Mouse (Mus musculus): ENCODE results near the gene Mospd2. TPM values are rescaled to one million over a fixed set of nuclear protein-coding genes. Genes with fewer than 3 reads are reported as not detected.

Mospd2 gene
- 33.5 and 42.3 TPM in 2 replicates for total RNA-seq (2014; rRNA removed)
- polyA plus RNA-seq (2012; rRNA removed), result 5.5 and 7.2 TPM in 2 replicates

DNA sequence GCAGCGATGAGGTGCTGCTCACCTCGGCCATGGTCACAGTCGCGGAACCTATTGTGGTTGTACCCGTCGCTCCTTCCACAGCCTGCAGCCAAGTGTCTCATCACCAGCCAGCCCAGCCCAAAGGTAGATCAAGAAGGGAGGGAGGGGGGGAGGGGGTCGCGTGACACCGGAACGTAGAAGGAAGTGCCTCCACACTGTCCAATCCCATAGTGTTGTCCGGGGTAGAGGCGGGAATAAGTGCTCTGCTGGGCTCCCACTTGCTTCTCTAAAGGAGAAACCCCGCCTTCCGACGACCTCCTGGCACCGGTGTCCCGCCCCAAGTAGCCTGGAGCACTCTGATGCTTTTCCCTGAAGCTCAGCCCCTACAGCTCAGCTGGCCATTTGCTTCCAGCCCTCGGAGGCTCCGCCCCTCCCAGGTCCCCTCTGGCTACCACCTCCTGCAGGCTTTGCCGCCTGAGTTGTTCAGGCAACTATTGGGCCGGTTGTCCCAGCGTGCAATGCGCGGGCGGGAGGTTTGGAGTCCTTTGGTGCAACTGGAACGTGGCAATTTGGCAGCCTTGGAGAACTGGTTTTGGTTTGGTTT, at the start of gene Mospd2, which contains the start of gene Fancb:
Gene Mospd2 (minus strand): TSS at position 183 of the 583 bp plus-strand sequence.
Gene Fancb (plus strand): TSS at position 400 of the 583 bp plus-strand sequence.
- H3K27me3 ChIP-seq (ENCODE audit: control insufficient read depth, insufficient read depth, low read length), result no peaks in the 10 kb centered on the region
- peak; percentile 94 for DNase-seq (ENCODE audit: extremely low read depth, low read depth, low spot score)
- peak within 1 kb of the TSS; percentile 61 for H3K27ac ChIP-seq (replicated peaks; ENCODE audit: insufficient read depth, low read depth, low read length)
- H3K4me1 ChIP-seq (ENCODE audit: control insufficient read depth, insufficient read depth, low read length), result peaks cover 10% of the 10 kb centered on the region; the same call in 1 of the 2 replicates
- peak within 1 kb of the TSS; percentile 65 for H3K9ac ChIP-seq (ENCODE audit: low read depth, low read length)
- TF ChIP-seq POLR2A (IDR thresholded peaks at IDR 0.05; ENCODE audit: extremely low read depth, insufficient read depth, low read length) (0 out of 2 replicates have a peak, but pooled peaks have one; percentile 37), CTCF (IDR thresholded peaks at IDR 0.05; ENCODE audit: low read depth, low read length) (no peak)
- H3K4me3 ChIP-seq (ENCODE audit: insufficient read depth, low read depth, low read length), result peak within 1 kb of the TSS; percentile 69
- under 1% methylated on average over 20 of the region's 26 CpGs for WGBS
- no peaks in the 10 kb centered on the region; the same call in 1 of the 2 replicates for H3K79me2 ChIP-seq (ENCODE audit: control insufficient read depth, insufficient read depth, low read length)
- H3K36me3 ChIP-seq (ENCODE audit: control insufficient read depth, insufficient read depth, low read length), result no peaks in the 10 kb centered on the region; the same call in 1 of the 2 replicates

DNA sequence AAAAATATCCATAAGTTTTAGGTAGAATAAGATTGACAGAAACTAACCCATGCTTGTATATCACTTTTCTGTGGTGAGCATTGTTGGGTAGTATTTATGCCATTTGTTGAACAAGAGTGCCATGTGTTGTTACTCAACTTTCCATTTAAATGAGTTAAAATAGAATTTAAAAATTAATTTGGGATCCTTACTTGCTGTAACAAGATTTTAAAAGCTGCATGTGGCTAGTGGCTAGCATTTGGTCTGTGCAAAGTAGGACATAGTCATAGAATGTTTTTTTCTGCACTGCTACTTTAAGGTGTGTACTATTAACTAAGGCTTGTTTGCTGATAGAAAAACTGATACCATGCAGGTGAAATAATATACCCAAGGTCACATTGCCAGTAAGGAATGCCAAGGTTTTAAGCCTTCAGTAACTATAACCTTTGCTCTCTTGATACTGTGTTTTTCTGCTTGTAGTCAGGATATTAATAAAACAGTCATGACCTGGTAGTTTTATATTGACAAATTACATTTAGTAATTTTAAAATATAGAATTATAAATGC, 24.7 kb upstream of the Mospd2 start, which contains the start of gene Gm17604:
Gene Gm17604 (minus strand): TSS at position 51 of the 546 bp plus-strand sequence.
- Histone ChIP-seq H3K4me3 (ENCODE audit: insufficient read depth, low read depth, low read length) (no peak within 1 kb of the TSS), H3K79me2 (ENCODE audit: control insufficient read depth, insufficient read depth, low read length) (no peaks in the 10 kb centered on the region), H3K27me3 (ENCODE audit: control insufficient read depth, insufficient read depth, low read length) (no peaks in the 10 kb centered on the region), H3K4me1 (ENCODE audit: control insufficient read depth, insufficient read depth, low read length) (no peaks in the 10 kb centered on the region), H3K27ac (replicated peaks; ENCODE audit: insufficient read depth, low read depth, low read length) (no peak within 1 kb of the TSS), H3K36me3 (ENCODE audit: control insufficient read depth, insufficient read depth, low read length) (no peaks in the 10 kb centered on the region), H3K9ac (ENCODE audit: low read depth, low read length) (no peak within 1 kb of the TSS)
- TF ChIP-seq POLR2A (IDR thresholded peaks at IDR 0.05; ENCODE audit: extremely low read depth, insufficient read depth, low read length), result no peak
- no peak for TF ChIP-seq CTCF (IDR thresholded peaks at IDR 0.05; ENCODE audit: low read depth, low read length)
- peak; percentile 70 for DNase-seq (ENCODE audit: extremely low read depth, low read depth, low spot score)

DNA sequence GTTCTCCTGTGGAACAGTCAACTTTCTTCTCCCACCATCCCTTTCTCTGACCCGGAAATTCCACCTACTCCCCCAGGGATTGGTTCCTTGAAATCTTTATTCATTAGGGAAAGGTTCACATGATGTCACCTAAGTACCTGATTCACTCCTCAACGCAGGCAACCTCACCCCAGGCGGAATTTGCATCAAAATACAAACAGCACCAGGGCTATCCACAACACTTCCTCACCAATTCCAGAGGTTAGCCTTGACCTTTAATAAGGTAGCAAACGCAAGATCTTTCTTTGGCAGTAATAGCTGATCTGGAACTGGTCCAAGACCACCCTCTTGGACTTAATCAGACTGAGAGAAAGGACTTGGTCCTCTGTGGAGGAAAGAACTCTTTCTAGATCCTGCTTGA, 23.0 kb upstream of the Mospd2 start:
- DNase-seq (ENCODE audit: extremely low read depth, low read depth, low spot score), result no peak
- WGBS, result 57% methylated on average over 4 of the region's 4 CpGs
- no peak overlapping the region for H3K4me3 ChIP-seq (ENCODE audit: insufficient read depth, low read depth, low read length)
- TF ChIP-seq POLR2A (IDR thresholded peaks at IDR 0.05; ENCODE audit: extremely low read depth, insufficient read depth, low read length) (no peak), CTCF (IDR thresholded peaks at IDR 0.05; ENCODE audit: low read depth, low read length) (no peak)
- no peak overlapping the region for H3K27ac ChIP-seq (replicated peaks; ENCODE audit: insufficient read depth, low read depth, low read length)
- H3K36me3 ChIP-seq (ENCODE audit: control insufficient read depth, insufficient read depth, low read length), result no peaks in the 10 kb centered on the region
- no peaks in the 10 kb centered on the region for H3K79me2 ChIP-seq (ENCODE audit: control insufficient read depth, insufficient read depth, low read length)
- no peak overlapping the region for H3K9ac ChIP-seq (ENCODE audit: low read depth, low read length)
- H3K27me3 ChIP-seq (ENCODE audit: control insufficient read depth, insufficient read depth, low read length), result no peaks in the 10 kb centered on the region
- H3K4me1 ChIP-seq (ENCODE audit: control insufficient read depth, insufficient read depth, low read length), result no peaks in the 10 kb centered on the region

DNA sequence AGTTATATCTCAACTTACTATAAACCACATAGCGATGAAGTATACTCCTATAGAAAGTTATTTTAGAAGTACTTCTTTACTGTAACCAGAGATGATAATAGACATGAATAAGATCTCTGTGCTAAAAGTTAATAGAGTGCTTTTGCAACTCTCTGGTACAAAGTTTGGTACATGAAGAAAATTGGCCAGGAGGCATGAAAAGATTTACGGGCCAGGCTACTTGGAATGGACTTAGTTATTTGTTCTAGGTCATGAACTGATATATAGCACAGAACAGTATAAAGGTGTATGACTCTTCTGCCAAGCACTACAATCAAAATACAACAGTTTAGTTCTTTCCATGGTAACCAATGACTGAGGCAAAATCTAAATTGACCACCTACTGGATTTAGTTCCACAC, 1.3 kb downstream of the Mospd2 start:
- H3K36me3 ChIP-seq (ENCODE audit: control insufficient read depth, insufficient read depth, low read length), result no peaks in the 10 kb centered on the region; the same call in 1 of the 2 replicates
- no peak overlapping the region for H3K9ac ChIP-seq (ENCODE audit: low read depth, low read length)
- no peaks in the 10 kb centered on the region; the same call in 1 of the 2 replicates for H3K79me2 ChIP-seq (ENCODE audit: control insufficient read depth, insufficient read depth, low read length)
- TF ChIP-seq POLR2A (IDR thresholded peaks at IDR 0.05; ENCODE audit: extremely low read depth, insufficient read depth, low read length) (no peak), CTCF (IDR thresholded peaks at IDR 0.05; ENCODE audit: low read depth, low read length) (no peak)
- H3K4me3 ChIP-seq (ENCODE audit: insufficient read depth, low read depth, low read length), result no peak overlapping the region
- 55% methylated on average over 2 of the region's 2 CpGs for WGBS
- peaks cover 10% of the 10 kb centered on the region; the same call in 1 of the 2 replicates for H3K4me1 ChIP-seq (ENCODE audit: control insufficient read depth, insufficient read depth, low read length)
- no peak overlapping the region for H3K27ac ChIP-seq (replicated peaks; ENCODE audit: insufficient read depth, low read depth, low read length)
- H3K27me3 ChIP-seq (ENCODE audit: control insufficient read depth, insufficient read depth, low read length), result no peaks in the 10 kb centered on the region
- DNase-seq (ENCODE audit: extremely low read depth, low read depth, low spot score), result peak; percentile 84

DNA sequence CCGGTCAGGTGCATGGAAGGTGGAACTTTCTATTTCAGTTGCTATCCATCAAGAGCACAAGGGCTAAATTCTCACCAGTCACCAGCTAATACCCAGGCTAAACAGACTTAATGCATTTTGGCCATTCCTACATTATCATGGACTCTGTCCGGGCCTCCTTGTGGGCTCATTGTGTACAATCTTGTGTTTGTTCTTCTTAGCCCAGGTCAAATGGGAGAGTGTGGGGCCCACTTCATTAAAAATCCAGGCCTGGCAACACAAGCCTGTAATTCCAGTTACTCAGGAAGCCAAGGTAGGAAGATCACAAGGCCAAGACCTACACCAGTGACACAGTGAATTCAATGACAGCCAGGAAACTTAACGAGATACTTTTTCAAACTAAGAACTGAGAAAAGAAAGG, 9.0 kb downstream of the Mospd2 start:
- H3K4me3 ChIP-seq (ENCODE audit: insufficient read depth, low read depth, low read length), result no peak overlapping the region
- H3K36me3 ChIP-seq (ENCODE audit: control insufficient read depth, insufficient read depth, low read length), result no peaks in the 10 kb centered on the region; the same call in 1 of the 2 replicates
- H3K9ac ChIP-seq (ENCODE audit: low read depth, low read length), result no peak overlapping the region
- TF ChIP-seq POLR2A (IDR thresholded peaks at IDR 0.05; ENCODE audit: extremely low read depth, insufficient read depth, low read length), result no peak
- no peak for TF ChIP-seq CTCF (IDR thresholded peaks at IDR 0.05; ENCODE audit: low read depth, low read length)
- H3K27ac ChIP-seq (replicated peaks; ENCODE audit: insufficient read depth, low read depth, low read length), result no peak overlapping the region
- peaks cover 6% of the 10 kb centered on the region; the same call in 1 of the 2 replicates for H3K79me2 ChIP-seq (ENCODE audit: control insufficient read depth, insufficient read depth, low read length)
- no peaks in the 10 kb centered on the region for H3K4me1 ChIP-seq (ENCODE audit: control insufficient read depth, insufficient read depth, low read length)
- DNase-seq (ENCODE audit: extremely low read depth, low read depth, low spot score), result no peak
- no peaks in the 10 kb centered on the region for H3K27me3 ChIP-seq (ENCODE audit: control insufficient read depth, insufficient read depth, low read length)
- WGBS, result 75% methylated on average over 3 of the region's 3 CpGs

All from liver, adult 2 months (tissue).